Mouse (Mus musculus) brain, adult 2 months (tissue): ENCODE results near the gene Cdca5.
A peak's percentile ranks its signal among the peaks of the same experiment; 100 is the strongest.
"Not testable (repeated sequence)": the region's sequence is repeated elsewhere in the genome, so short reads cannot be mapped to it uniquely, and the experiment has no call there.

Experiments used
- DNase-seq: peaks from one replicate; pipeline ENCODE4 v3.0.0; 2011; ENCODE audit warnings: low read depth, low spot score

Gene Cdca5

GRCm38 (mm10) chr19:6104476-6104875 lies 19.7 kb downstream of the Cdca5 start:
- no peak for DNase-seq

- DNase-seq = no peak
Observed at GRCm38 (mm10) chr19:6105586-6105985, 20.8 kb downstream of the Cdca5 start, which contains the start of gene Naaladl1. TSS of gene Naaladl1 (plus strand) at chr19:6105782.

GRCm38 (mm10) chr19:6113116-6113515 lies 28.3 kb downstream of the Cdca5 start:
- no peak for DNase-seq

GRCm38 (mm10) chr19:6116113-6116850 lies 31.5 kb downstream of the Cdca5 start:
- DNase-seq = peak; percentile 69

GRCm38 (mm10) chr19:6117346-6117985 lies 32.7 kb downstream of the Cdca5 start:
- peak; percentile 43 for DNase-seq

GRCm38 (mm10) chr19:6117986-6118676 lies 33.3 kb downstream of the Cdca5 start, which contains the start of gene Sac3d1:
TSS of gene Sac3d1 (minus strand) at chr19:6118650.
- peak; percentile 98 for DNase-seq

GRCm38 (mm10) chr19:6118677-6119185 lies 33.9 kb downstream of the Cdca5 start:
- DNase-seq = no peak

GRCm38 (mm10) chr19:6121761-6122160 lies 37.0 kb downstream of the Cdca5 start:
- no peak for DNase-seq

GRCm38 (mm10) chr19:6123330-6123729 lies 38.5 kb downstream of the Cdca5 start:
- peak; percentile 28 for DNase-seq

- no peak for DNase-seq
Observed at GRCm38 (mm10) chr19:6124898-6125297, 40.1 kb downstream of the Cdca5 start.

GRCm38 (mm10) chr19:6126289-6126688 lies 41.5 kb downstream of the Cdca5 start:
- peak; percentile 62 for DNase-seq

GRCm38 (mm10) chr19:6126789-6127580 lies 42.2 kb downstream of the Cdca5 start:
- DNase-seq = no peak

GRCm38 (mm10) chr19:6127760-6128341 lies 43.1 kb downstream of the Cdca5 start, which contains the start of gene Snx15:
TSS of gene Snx15 (minus strand) at chr19:6128304.
- peak; percentile 99 for DNase-seq

- not testable (repeated sequence) for DNase-seq
Observed at GRCm38 (mm10) chr19:6130414-6131128, 45.8 kb downstream of the Cdca5 start.

GRCm38 (mm10) chr19:6132171-6132827 lies 47.5 kb downstream of the Cdca5 start:
- DNase-seq = peak; percentile 86

GRCm38 (mm10) chr19:6133197-6133596 lies 48.4 kb downstream of the Cdca5 start:
- DNase-seq = not testable (repeated sequence)

- DNase-seq = no peak
Observed at GRCm38 (mm10) chr19:6136397-6136796, 51.6 kb downstream of the Cdca5 start.

- peak; percentile 40 for DNase-seq
Observed at GRCm38 (mm10) chr19:6139701-6140100, 54.9 kb downstream of the Cdca5 start.

- no peak for DNase-seq
Observed at GRCm38 (mm10) chr19:6140374-6140677, 55.5 kb downstream of the Cdca5 start.
